Mouse (Mus musculus): ENCODE measurements around the gene Ifna15. TPM values are rescaled to one million over a fixed set of nuclear protein-coding genes. Genes with fewer than 3 reads are reported as not detected.
"Not testable (repeated sequence)": the region's sequence is repeated elsewhere in the genome, so short reads cannot be mapped to it uniquely, and the experiment has no call there.

The Ifna15 gene
- total RNA-seq (2012; rRNA removed): not detected in 2 replicates
- not detected in 2 replicates for total RNA-seq (2014; rRNA removed)
- polyA plus RNA-seq (2012; ENCODE audit: insufficient read length, low read depth): not detected in 2 replicates

- H3K79me2 ChIP-seq (replicated peaks; ENCODE audit: control insufficient read depth, extremely low read depth, insufficient read depth, poor library complexity, severe bottlenecking); H3K27ac ChIP-seq (ENCODE audit: insufficient read depth, low read depth); DNase-seq (ENCODE audit: extremely low read depth); H3K36me3 ChIP-seq (replicated peaks in 1 of 2; ENCODE audit: control insufficient read depth in 1 of 2, insufficient read depth in 1 of 2, low read length in 1 of 2); dilution Hi-C loops (cut with MboI; ENCODE audit: extremely low pct_ligation_motif_present, extremely low pct_unique_long_range_greater_than_20kb, low sequenced_read_pairs); H3K4me2 ChIP-seq (ENCODE audit: insufficient read depth, low read depth, poor library complexity, severe bottlenecking); H3K4me3 ChIP-seq (replicated peaks in 1 of 3; ENCODE audit: low read depth in 2 of 3, low read length in 2 of 3, poor library complexity in 1 of 3); in situ Hi-C loops (cut with MboI; ENCODE audit: low pct_ligation_motif_present, low pct_unique_long_range_greater_than_20kb, low sequenced_read_pairs); H3K9ac ChIP-seq (ENCODE audit: insufficient read depth, low read depth); H3K9me3 ChIP-seq (replicated peaks; ENCODE audit: low read length); H3K4me1 ChIP-seq (ENCODE audit: control insufficient read depth in 1 of 2, insufficient read depth in 2 of 2); H3K27me3 ChIP-seq (replicated peaks): not testable (repeated sequence)
Observed at GRCm38 (mm10) chr4:88558145-88558544, at the start of gene Ifna15. TSS of gene Ifna15 (minus strand) at chr4:88558245.

GRCm38 (mm10) chr4:88603276-88603675, 45.2 kb upstream of the Ifna15 start, which contains the start of gene Ifna12:
TSS of gene Ifna12 (minus strand) at chr4:88603376.
- in situ Hi-C loops (cut with MboI; ENCODE audit: low pct_ligation_motif_present, low pct_unique_long_range_greater_than_20kb, low sequenced_read_pairs): no loop called here
- Histone ChIP-seq H3K4me3 (replicated peaks in 1 of 3; ENCODE audit: low read depth in 2 of 3, low read length in 2 of 3, poor library complexity in 1 of 3) (no peak within 1 kb of the TSS), H3K36me3 (replicated peaks in 1 of 2; ENCODE audit: control insufficient read depth in 1 of 2, insufficient read depth in 1 of 2, low read length in 1 of 2) (no peaks in the 10 kb centered on the region), H3K27ac (ENCODE audit: insufficient read depth, low read depth) (no peak within 1 kb of the TSS), H3K27me3 (replicated peaks) (peaks cover 4% of the 10 kb centered on the region), H3K9ac (ENCODE audit: insufficient read depth, low read depth) (no peak within 1 kb of the TSS), H3K4me2 (ENCODE audit: insufficient read depth, low read depth, poor library complexity, severe bottlenecking) (no peak within 1 kb of the TSS), H3K9me3 (replicated peaks; ENCODE audit: low read length) (no peaks in the 10 kb centered on the region), H3K4me1 (ENCODE audit: control insufficient read depth in 1 of 2, insufficient read depth in 2 of 2) (no peaks in the 10 kb centered on the region), H3K79me2 (replicated peaks; ENCODE audit: control insufficient read depth, extremely low read depth, insufficient read depth, poor library complexity, severe bottlenecking) (no peaks in the 10 kb centered on the region)
- DNase-seq (ENCODE audit: extremely low read depth): no peak
- dilution Hi-C loops (cut with MboI; ENCODE audit: extremely low pct_ligation_motif_present, extremely low pct_unique_long_range_greater_than_20kb, low sequenced_read_pairs): no loop called here
- no peak for TF ChIP-seq NRF1 (IDR thresholded peaks at IDR 0.05; ENCODE audit: low read depth, low read length)
- TF ChIP-seq MYC (IDR thresholded peaks at IDR 0.05; ENCODE audit: low read depth, low read length): no peak
- no peak for TF ChIP-seq ZKSCAN1 (IDR thresholded peaks at IDR 0.05; ENCODE audit: borderline replicate concordance, low read depth, low read length)
- no peak for TF ChIP-seq CTCF (conservative IDR thresholded peaks at IDR 0.05 in 1 of 2, IDR thresholded peaks at IDR 0.05 in 1 of 2; ENCODE audit: low read depth in 2 of 2, low read length in 2 of 2)
- TF ChIP-seq RCOR1 (conservative IDR thresholded peaks at IDR 0.05; ENCODE audit: low read depth, low read length): no peak
- no peak for TF ChIP-seq SMC3 (IDR thresholded peaks at IDR 0.05; ENCODE audit: low read depth, low read length)
- no peak for TF ChIP-seq PAX5 (IDR thresholded peaks at IDR 0.05; ENCODE audit: low read length)
- TF ChIP-seq ZNF384 (IDR thresholded peaks at IDR 0.05; ENCODE audit: low read depth, low read length): no peak
- no peak for TF ChIP-seq POLR2AphosphoS2 (IDR thresholded peaks at IDR 0.05; ENCODE audit: low read depth, low read length)
- no peak for TF ChIP-seq RAD21 (IDR thresholded peaks at IDR 0.05; ENCODE audit: low read depth, low read length)
- TF ChIP-seq MAFK (IDR thresholded peaks at IDR 0.05; ENCODE audit: insufficient replicate concordance, low read length): no peak
- no peak for TF ChIP-seq TCF12 (IDR thresholded peaks at IDR 0.05; ENCODE audit: low read depth, low read length)
- TF ChIP-seq EP300 (IDR thresholded peaks at IDR 0.05; ENCODE audit: low read length): no peak
- no peak for TF ChIP-seq MEF2A (IDR thresholded peaks at IDR 0.05; ENCODE audit: borderline replicate concordance, low read depth, low read length)
- TF ChIP-seq E2F4 (IDR thresholded peaks at IDR 0.05; ENCODE audit: insufficient replicate concordance, low read depth, low read length): no peak

Measured in CH12.LX (cell line).